Mouse (Mus musculus): ENCODE measurements around the gene Rfx4. TPM values are rescaled to one million over a fixed set of nuclear protein-coding genes. Genes with fewer than 3 reads are reported as not detected.

Rfx4 gene
- polyA plus RNA-seq (2017; shearing (Covaris generic)), result not detected

DNA sequence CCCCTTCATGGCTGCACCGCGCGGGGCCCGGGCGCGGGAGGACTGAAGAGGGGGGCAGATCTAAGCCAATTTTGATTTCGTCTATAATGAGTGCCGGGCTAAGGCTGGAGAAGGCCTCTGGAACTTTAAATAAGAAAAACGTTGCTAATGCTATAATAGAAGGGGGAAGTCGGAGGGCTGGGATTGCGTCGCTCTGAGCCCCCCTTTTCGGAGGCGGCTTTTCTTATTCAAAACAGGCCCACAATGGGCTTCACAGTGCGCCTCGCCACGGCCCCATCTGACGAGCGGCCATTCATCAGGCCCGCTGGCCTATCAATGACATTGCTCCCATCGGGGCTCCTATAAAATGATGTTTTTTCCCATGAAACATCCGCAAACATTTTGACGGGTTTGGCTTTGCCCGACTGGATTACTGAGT is at the start of gene Rfx4:
Rfx4 (plus strand) TSS at position 277 of the 418 bp plus-strand sequence.

DNA sequence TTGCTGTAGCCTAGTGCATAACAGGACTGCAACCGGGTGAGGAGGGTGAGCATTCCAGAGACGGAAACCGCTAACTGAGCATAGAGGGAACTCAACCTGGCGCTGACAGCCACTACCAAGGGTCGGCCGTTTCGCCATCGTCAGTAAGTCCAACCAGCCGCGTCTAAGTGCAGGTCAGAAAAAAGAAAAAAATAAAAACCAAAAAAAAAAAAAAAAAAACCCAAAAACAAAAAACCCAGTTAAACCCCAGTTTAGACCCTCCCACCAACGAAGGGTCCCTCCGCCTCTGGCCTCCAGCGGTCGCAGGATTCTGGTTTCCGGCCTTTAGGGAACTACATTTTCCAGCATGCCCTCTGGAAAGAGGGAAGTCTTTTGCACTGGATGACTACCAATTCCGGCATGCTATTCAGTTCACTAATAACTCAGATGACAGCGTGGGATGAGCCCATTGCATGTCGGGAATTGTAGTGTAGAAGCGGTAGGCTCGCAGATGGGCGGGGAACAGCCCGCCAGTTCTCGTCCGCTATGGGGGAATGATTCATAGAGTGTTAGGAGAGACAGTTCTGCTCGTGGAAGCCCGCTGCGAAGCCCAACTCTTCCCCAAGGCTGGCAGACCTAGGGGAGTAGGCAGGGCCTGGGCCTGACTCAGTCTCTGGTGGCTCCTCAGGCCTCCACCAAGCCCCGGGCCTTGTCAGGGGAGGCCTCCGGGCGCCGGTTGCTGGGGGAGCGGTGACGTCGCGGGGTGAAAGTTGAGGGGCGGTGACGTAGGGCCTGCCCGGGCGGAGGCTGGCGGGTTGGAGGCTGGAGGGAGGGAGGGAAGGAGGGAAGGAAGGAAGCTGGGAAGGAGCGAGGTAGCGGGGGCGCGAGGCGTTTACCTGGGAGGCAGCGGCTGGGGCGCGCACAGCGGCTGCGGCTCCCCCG is 161.2 kb downstream of the Rfx4 start, which contains the start of gene Ric8b:
Ric8b (plus strand) TSS at position 807 of the 921 bp plus-strand sequence.

Other genes with a start within 250 kb of the Rfx4 start
- gene Ckap4, start 222.0 kb upstream of the Rfx4 start, polyA plus RNA-seq (2017; shearing (Covaris generic)), result not detected
- gene Tcp11l2, start 179.4 kb upstream of the Rfx4 start, polyA plus RNA-seq (2017; shearing (Covaris generic)), result 212 TPM
- gene Polr3b, start 133.8 kb upstream of the Rfx4 start, polyA plus RNA-seq (2017; shearing (Covaris generic)), result 36.7 TPM
- gene Ric8b, start 161.6 kb downstream of the Rfx4 start, polyA plus RNA-seq (2017; shearing (Covaris generic)), result 21.2 TPM